In genomic region chr7:3419941-3420340, GRCm38 (mm10) we compare ENCODE assay signal across 17 mouse cellular contexts. TPM values are rescaled to one million over a fixed set of nuclear protein-coding genes. Genes with fewer than 3 reads are reported as not detected.
"Had no signal": no experiment of that assay in that cellular context is flagged by ENCODE, and none has a peak within 500 bp of the region (broad histone marks: within the 10 kb centered on the region; RNA-seq: fewer than 3 reads in every experiment).

No protein-coding gene starts in this region.

- H3K9me3 ChIP-seq: limb, embryonic 10.5 days; liver, embryonic 15.5 days; neural tube, embryonic 13.5 days had no signal

- ATAC-seq: inflammation-experienced regulatory T-cells, adult 6 months; intestine, postnatal 0 days had no signal

- DNase-seq: kidney, adult 8-10 months; kidney, postnatal 25 days; lung, adult 2 months; lung, postnatal 10 days; lung, postnatal 4 days; midbrain, embryonic 14.5 days; right cerebral cortex, postnatal 14 days had no signal

- H3K4me3 ChIP-seq: left cerebral cortex, adult 2 months; limb, embryonic 10.5 days; liver, embryonic 15.5 days; midbrain, embryonic 10.5 days; neural tube, embryonic 13.5 days had no signal

- H3K27ac ChIP-seq: left cerebral cortex, adult 2 months; limb, embryonic 10.5 days; liver, embryonic 15.5 days; midbrain, embryonic 10.5 days; neural tube, embryonic 13.5 days had no signal

- H3K9ac ChIP-seq: liver, embryonic 15.5 days; neural tube, embryonic 13.5 days had no signal

- H3K36me3 ChIP-seq: limb, embryonic 10.5 days; liver, embryonic 15.5 days; midbrain, embryonic 10.5 days; neural tube, embryonic 13.5 days had no signal

RNA-seq across cellular contexts. Expression of gene Cacng6, which starts 4.1 kb away (rescaled TPM):
- total RNA-seq: megakaryocyte, adult 5-6 weeks had no signal
- polyA plus RNA-seq: inflammation-experienced regulatory T-cells, adult 6 months; liver, embryonic 11.5 days; midbrain, embryonic 10.5 days; midbrain, embryonic 14.5 days; urinary bladder, adult 2 months had no signal

RNA-seq across cellular contexts. Expression of gene Cacng8, which starts 29.5 kb away (rescaled TPM):
- total RNA-seq: megakaryocyte, adult 5-6 weeks had no signal
- polyA plus RNA-seq: inflammation-experienced regulatory T-cells, adult 6 months; liver, embryonic 15.5 days; lung, adult 2 months had no signal
